Mouse (Mus musculus) intestine, postnatal 0 days (tissue): ENCODE data around the gene Gli3. TPM values are rescaled to one million over a fixed set of nuclear protein-coding genes. Genes with fewer than 3 reads are reported as not detected.

Experiments used
- ATAC-seq: fragments of 200-750 bp; cut with Nextera tagmentation; 2 replicates; pipeline ENCODE4 v1.8.0; 2017; ENCODE audit warnings: mild to moderate bottlenecking, moderate TSS enrichment, moderate library complexity
- H3K27ac ChIP-seq: fragments of 300-500 bp; sonication (generic); 2 replicates; pipeline ENCODE4 v1.5.1; 2014; ENCODE audit warnings: mild to moderate bottlenecking, low read depth, low read length, moderate library complexity
- H3K27me3 ChIP-seq: fragments of 300-500 bp; sonication (generic); replicated peaks from 2 replicates; pipeline ENCODE4 v1.6.1; 2014; ENCODE audit warnings: low read length, mixed read lengths; ENCODE audit not compliant: control insufficient read depth, insufficient read depth
- H3K36me3 ChIP-seq: fragments of 300-500 bp; sonication (generic); 2 replicates; pipeline ENCODE4 v1.6.1; 2014; ENCODE audit warnings: mild to moderate bottlenecking, moderate library complexity; ENCODE audit not compliant: control insufficient read depth, insufficient read depth
- H3K4me1 ChIP-seq: fragments of 300-500 bp; sonication (generic); replicated peaks from 2 replicates; pipeline ENCODE4 v1.6.1; 2014; ENCODE audit warnings: antibody characterized with exemption, low read length, mixed read lengths; ENCODE audit not compliant: control insufficient read depth, insufficient read depth
- H3K4me2 ChIP-seq: fragments of 300-500 bp; sonication (generic); replicated peaks from 2 replicates; pipeline ENCODE4 v1.6.1; 2014; ENCODE audit warnings: low read depth, mild to moderate bottlenecking, moderate library complexity
- H3K4me3 ChIP-seq: fragments of 300-500 bp; sonication (generic); 2 replicates; pipeline ENCODE4 v1.5.1; 2014; ENCODE audit warnings: low read depth, low read length
- H3K9ac ChIP-seq: fragments of 300-500 bp; sonication (generic); 2 replicates; pipeline ENCODE4 v1.6.1; 2014; ENCODE audit warnings: mild to moderate bottlenecking, low read depth, low read length
- H3K9me3 ChIP-seq: fragments of 300-500 bp; sonication (generic); 2 replicates; pipeline ENCODE4 v1.6.1; 2016; ENCODE audit warnings: mixed run types; ENCODE audit not compliant: control insufficient read depth
- CTCF ChIP-seq: sonication (generic); IDR thresholded peaks from 2 replicates; pipeline ENCODE4 v1.5.1; 2016; ENCODE audit warnings: low read depth, mild to moderate bottlenecking, control low read depth, antibody characterized with exemption, moderate library complexity
- WGBS: fragments of 180-500 bp; shearing (Covaris S2); extraction: QIAGEN DNeasy Blood & Tissue Kit; methylation state at CpG from one replicate; pipeline ENCODE4 v1.1.7; 2014; 5-methylcytosine and 5-hydroxymethylcytosine counted together
- polyA plus RNA-seq: library from polyadenylated mRNA; unstranded; fragments of >200 nt; fragmentation: Nextera tagmentation; extraction: Ambion mirVana; gene quantifications from 2 replicates; pipeline ENCODE4 v1.2.1, GENCODE M21; 2015

Gene Gli3
- polyA plus RNA-seq, 1 experiment from 2014 or later: 5.0 TPM

- Histone ChIP-seq H3K9me3 (no peaks in the 10 kb centered on the region), H3K4me2 (peak overlapping the region; percentile 44), H3K27me3 (no peaks in the 10 kb centered on the region), H3K36me3 (no peaks in the 10 kb centered on the region), H3K4me1 (no peaks in the 10 kb centered on the region), H3K9ac (no peak overlapping the region), H3K4me3 (no peak overlapping the region), H3K27ac (no peak overlapping the region)
- 0 out of 2 replicates have a peak, but pooled peaks have one; percentile 51 for ATAC-seq
- WGBS: 37% methylated on average over 4 of the region's 4 CpGs
- TF ChIP-seq CTCF: no peak
Observed at GRCm38 (mm10) chr13:15670962-15671313, 207.9 kb downstream of the Gli3 start.

GRCm38 (mm10) chr13:15675480-15675879 lies 212.4 kb downstream of the Gli3 start:
- TF ChIP-seq CTCF: no peak
- Histone ChIP-seq H3K36me3 (no peaks in the 10 kb centered on the region), H3K4me2 (no peak overlapping the region), H3K4me1 (no peaks in the 10 kb centered on the region; the same call in 1 of the 2 replicates), H3K9me3 (no peaks in the 10 kb centered on the region), H3K27me3 (no peaks in the 10 kb centered on the region), H3K9ac (no peak overlapping the region), H3K27ac (no peak overlapping the region), H3K4me3 (no peak overlapping the region)
- no peak for ATAC-seq

GRCm38 (mm10) chr13:15677106-15677760 lies 214.2 kb downstream of the Gli3 start:
- 0 out of 2 replicates have a peak, but pooled peaks have one; percentile 29 for ATAC-seq
- WGBS: 91% methylated on average over 4 of the region's 4 CpGs
- no peaks in the 10 kb centered on the region for H3K36me3 ChIP-seq
- no peaks in the 10 kb centered on the region for H3K9me3 ChIP-seq
- no peak overlapping the region for H3K4me3 ChIP-seq
- no peaks in the 10 kb centered on the region for H3K27me3 ChIP-seq
- no peak overlapping the region for H3K4me2 ChIP-seq
- no peaks in the 10 kb centered on the region; the same call in 1 of the 2 replicates for H3K4me1 ChIP-seq
- H3K9ac ChIP-seq: no peak overlapping the region
- no peak for TF ChIP-seq CTCF
- no peak overlapping the region for H3K27ac ChIP-seq

- H3K4me1 ChIP-seq: no peaks in the 10 kb centered on the region; the same call in 1 of the 2 replicates
- H3K9me3 ChIP-seq: no peaks in the 10 kb centered on the region
- no peak overlapping the region for H3K4me2 ChIP-seq
- H3K27me3 ChIP-seq: no peaks in the 10 kb centered on the region
- 67% methylated on average over 1 of the region's 1 CpGs for WGBS
- no peak overlapping the region for H3K4me3 ChIP-seq
- no peak overlapping the region for H3K9ac ChIP-seq
- no peaks in the 10 kb centered on the region for H3K36me3 ChIP-seq
- no peak overlapping the region for H3K27ac ChIP-seq
- peak; percentile 91 for ATAC-seq
- no peak for TF ChIP-seq CTCF
Observed at GRCm38 (mm10) chr13:15681530-15681929, 218.5 kb downstream of the Gli3 start.

- no peak overlapping the region for H3K4me3 ChIP-seq
- TF ChIP-seq CTCF: no peak
- H3K27ac ChIP-seq: no peak overlapping the region
- H3K27me3 ChIP-seq: no peaks in the 10 kb centered on the region
- H3K9ac ChIP-seq: no peak overlapping the region
- WGBS: 37% methylated on average over 1 of the region's 1 CpGs
- H3K9me3 ChIP-seq: no peaks in the 10 kb centered on the region
- H3K36me3 ChIP-seq: no peaks in the 10 kb centered on the region
- no peak for ATAC-seq
- H3K4me2 ChIP-seq: no peak overlapping the region
- no peaks in the 10 kb centered on the region; the same call in 1 of the 2 replicates for H3K4me1 ChIP-seq
Observed at GRCm38 (mm10) chr13:15683006-15683405, 220.0 kb downstream of the Gli3 start.

GRCm38 (mm10) chr13:15688074-15688825 lies 225.2 kb downstream of the Gli3 start:
- Histone ChIP-seq H3K4me3 (no peak overlapping the region), H3K4me2 (no peak overlapping the region), H3K9ac (no peak overlapping the region), H3K9me3 (no peaks in the 10 kb centered on the region), H3K27ac (0 out of 2 replicates have a peak overlapping the region, but pooled peaks have one; percentile 21), H3K36me3 (no peaks in the 10 kb centered on the region), H3K27me3 (no peaks in the 10 kb centered on the region), H3K4me1 (0 out of 2 replicates have a peak, but pooled peaks cover 3% of the 10 kb centered on the region)
- no peak for TF ChIP-seq CTCF
- ATAC-seq: no peak
- WGBS: 67% methylated on average over 6 of the region's 6 CpGs
